Mouse (Mus musculus): Measurements from ENCODE around the gene Esp31. TPM values are rescaled to one million over a fixed set of nuclear protein-coding genes. Genes with fewer than 3 reads are reported as not detected.

The Esp31 gene
- polyA plus RNA-seq (2015; fragmentation: Nextera tagmentation; extraction: Ambion mirVana) = not detected in 2 replicates

- H3K4me1 ChIP-seq (ENCODE audit: control insufficient read depth, insufficient read depth, low read depth, low read length) = no peaks in the 10 kb centered on the region
- no peak within 1 kb of the TSS for H3K4me3 ChIP-seq (ENCODE audit: low read length)
- 87% methylated on average over 2 of the region's 2 CpGs for WGBS
- no peaks in the 10 kb centered on the region for H3K36me3 ChIP-seq (ENCODE audit: control insufficient read depth, insufficient read depth, low read length)
- H3K9me3 ChIP-seq (ENCODE audit: control insufficient read depth, low read length) = peaks cover 3% of the 10 kb centered on the region; the same call in 1 of the 2 replicates
- no peak within 1 kb of the TSS for H3K4me2 ChIP-seq (ENCODE audit: low read length)
- ATAC-seq = no peak
- no peak within 1 kb of the TSS for H3K9ac ChIP-seq (ENCODE audit: low read depth, low read length)
- no peak within 1 kb of the TSS for H3K27ac ChIP-seq (ENCODE audit: low read depth, low read length)
- H3K27me3 ChIP-seq (replicated peaks; ENCODE audit: control insufficient read depth, insufficient read depth, low read length) = no peaks in the 10 kb centered on the region
Observed at GRCm38 (mm10) chr17:38639147-38639546, at the start of gene Esp31. Esp31 (plus strand) TSS chr17:38639447.

Other genes starting within 250 kb of the Esp31 start
- not detected in 2 replicates for gene Esp36, start 219.3 kb upstream of the Esp31 start, polyA plus RNA-seq (2015; fragmentation: Nextera tagmentation; extraction: Ambion mirVana)
- not detected in 2 replicates for gene Esp34, start 85.3 kb upstream of the Esp31 start, polyA plus RNA-seq (2015; fragmentation: Nextera tagmentation; extraction: Ambion mirVana)